Mouse (Mus musculus): ENCODE measurements around the gene Cd68. TPM values are rescaled to one million over a fixed set of nuclear protein-coding genes. Genes with fewer than 3 reads are reported as not detected.

Cd68 gene
- polyA plus RNA-seq, 1 experiment from 2014 or later = 12.1 TPM

- WGBS = 79% methylated on average over 3 of the region's 3 CpGs
- peaks cover 73% of the 10 kb centered on the region for H3K36me3 ChIP-seq (ENCODE audit: insufficient read depth)
- H3K27ac ChIP-seq (ENCODE audit: low read depth) = no peak overlapping the region
Measured at GRCm38 (mm10) chr11:69666665-69667005, 682 bp upstream of the Cd68 start.

GRCm38 (mm10) chr11:69665457-69665960 lies 444 bp downstream of the Cd68 start:
- H3K4me3 ChIP-seq (ENCODE audit: low read depth, low read length) = 0 out of 2 replicates have a peak overlapping the region, but pooled peaks have one; percentile 2
- peaks cover 5% of the 10 kb centered on the region for H3K4me1 ChIP-seq (ENCODE audit: insufficient read depth)
- no peaks in the 10 kb centered on the region for H3K9me3 ChIP-seq (ENCODE audit: low read depth, low read length)
- no peak for TF ChIP-seq CTCF (IDR thresholded peaks at IDR 0.05; ENCODE audit: low read depth)
- peaks cover 67% of the 10 kb centered on the region for H3K36me3 ChIP-seq (ENCODE audit: insufficient read depth)
- 65% methylated on average over 9 of the region's 9 CpGs for WGBS
- DNase-seq (peak; percentile 22), ATAC-seq (ENCODE audit: insufficient read depth) (no peak)
- H3K9ac ChIP-seq = no peak overlapping the region
- H3K4me2 ChIP-seq = no peak overlapping the region
- H3K27me3 ChIP-seq (ENCODE audit: insufficient read depth, low read length) = no peaks in the 10 kb centered on the region
- 0 out of 2 replicates have a peak overlapping the region, but pooled peaks have one; percentile 24 for H3K27ac ChIP-seq (ENCODE audit: low read depth)

More at GRCm38 (mm10) chr11:69666665-69667005, 682 bp upstream of the Cd68 start:
- no peak overlapping the region for H3K9ac ChIP-seq
- ATAC-seq (ENCODE audit: insufficient read depth) = no peak
- DNase-seq = no peak
- TF ChIP-seq CTCF (IDR thresholded peaks at IDR 0.05; ENCODE audit: low read depth) = no peak
- no peaks in the 10 kb centered on the region for H3K9me3 ChIP-seq (ENCODE audit: low read depth, low read length)
- H3K27me3 ChIP-seq (ENCODE audit: insufficient read depth, low read length) = no peaks in the 10 kb centered on the region
- peaks cover 5% of the 10 kb centered on the region for H3K4me1 ChIP-seq (ENCODE audit: insufficient read depth)
- no peak overlapping the region for H3K4me3 ChIP-seq (ENCODE audit: low read depth, low read length)
- no peak overlapping the region for H3K4me2 ChIP-seq

GRCm38 (mm10) chr11:69664841-69665240 lies 1.1 kb downstream of the Cd68 start:
- 90% methylated on average over 7 of the region's 7 CpGs for WGBS
- no peak overlapping the region for H3K4me2 ChIP-seq
- H3K4me3 ChIP-seq (ENCODE audit: low read depth, low read length) = no peak overlapping the region
- no peak for DNase-seq
- H3K9ac ChIP-seq = no peak overlapping the region
- H3K27me3 ChIP-seq (ENCODE audit: insufficient read depth, low read length) = no peaks in the 10 kb centered on the region
- TF ChIP-seq CTCF (IDR thresholded peaks at IDR 0.05; ENCODE audit: low read depth) = no peak
- peaks cover 3% of the 10 kb centered on the region; the same call in 1 of the 2 replicates for H3K4me1 ChIP-seq (ENCODE audit: insufficient read depth)
- H3K9me3 ChIP-seq (ENCODE audit: low read depth, low read length) = no peaks in the 10 kb centered on the region
- ATAC-seq (ENCODE audit: insufficient read depth) = no peak
- peaks cover 64% of the 10 kb centered on the region for H3K36me3 ChIP-seq (ENCODE audit: insufficient read depth)
- H3K27ac ChIP-seq (ENCODE audit: low read depth) = no peak overlapping the region

GRCm38 (mm10) chr11:69663795-69664194 lies 2.2 kb downstream of the Cd68 start:
- no peak for TF ChIP-seq CTCF (IDR thresholded peaks at IDR 0.05; ENCODE audit: low read depth)
- Histone ChIP-seq H3K27ac (ENCODE audit: low read depth) (0 out of 2 replicates have a peak overlapping the region, but pooled peaks have one; percentile 96), H3K4me2 (no peak overlapping the region), H3K27me3 (ENCODE audit: insufficient read depth, low read length) (no peaks in the 10 kb centered on the region), H3K36me3 (ENCODE audit: insufficient read depth) (peaks cover 58% of the 10 kb centered on the region), H3K4me3 (ENCODE audit: low read depth, low read length) (no peak overlapping the region), H3K9ac (0 out of 2 replicates have a peak overlapping the region, but pooled peaks have one; percentile 59), H3K9me3 (ENCODE audit: low read depth, low read length) (no peaks in the 10 kb centered on the region), H3K4me1 (ENCODE audit: insufficient read depth) (0 out of 2 replicates have a peak, but pooled peaks cover 3% of the 10 kb centered on the region)
- ATAC-seq (ENCODE audit: insufficient read depth) (no peak), DNase-seq (no peak)
- 82% methylated on average over 6 of the region's 6 CpGs for WGBS

- Histone ChIP-seq H3K27me3 (ENCODE audit: insufficient read depth, low read length) (no peaks in the 10 kb centered on the region), H3K27ac (ENCODE audit: low read depth) (peak overlapping the region; percentile 96), H3K9me3 (ENCODE audit: low read depth, low read length) (no peaks in the 10 kb centered on the region), H3K4me3 (ENCODE audit: low read depth, low read length) (peak overlapping the region; percentile 51), H3K36me3 (ENCODE audit: insufficient read depth) (peaks cover 57% of the 10 kb centered on the region), H3K9ac (peak overlapping the region; percentile 59), H3K4me1 (ENCODE audit: insufficient read depth) (0 out of 2 replicates have a peak, but pooled peaks cover 3% of the 10 kb centered on the region), H3K4me2 (peak overlapping the region; percentile 64)
- TF ChIP-seq CTCF (IDR thresholded peaks at IDR 0.05; ENCODE audit: low read depth) = no peak
- DNase-seq (no peak), ATAC-seq (ENCODE audit: insufficient read depth) (peak; percentile 1; the same call in 1 of the 2 replicates)
- WGBS = 55% methylated on average over 13 of the region's 13 CpGs
Measured at GRCm38 (mm10) chr11:69662967-69663671, 2.8 kb downstream of the Cd68 start.

- Histone ChIP-seq H3K27ac (ENCODE audit: low read depth) (peak within 1 kb of the TSS; percentile 96), H3K9ac (peak within 1 kb of the TSS; percentile 59), H3K4me1 (ENCODE audit: insufficient read depth) (0 out of 2 replicates have a peak, but pooled peaks cover 3% of the 10 kb centered on the region), H3K27me3 (ENCODE audit: insufficient read depth, low read length) (no peaks in the 10 kb centered on the region), H3K36me3 (ENCODE audit: insufficient read depth) (peaks cover 57% of the 10 kb centered on the region), H3K4me3 (ENCODE audit: low read depth, low read length) (peak within 1 kb of the TSS; percentile 51), H3K4me2 (peak within 1 kb of the TSS; percentile 64), H3K9me3 (ENCODE audit: low read depth, low read length) (no peaks in the 10 kb centered on the region)
- peak; percentile 94 for ATAC-seq (ENCODE audit: insufficient read depth)
- peak; percentile 98 for DNase-seq
- WGBS = under 1% methylated on average over 48 of the region's 48 CpGs
- TF ChIP-seq CTCF (IDR thresholded peaks at IDR 0.05; ENCODE audit: low read depth) = peak; percentile 68
Measured at GRCm38 (mm10) chr11:69662213-69662966, 3.6 kb downstream of the Cd68 start, which contains the start of gene Mpdu1. Gene Mpdu1 (minus strand): TSS chr11:69662642.

Measured in lung, embryonic 14.5 days (tissue).